Mouse (Mus musculus) adrenal gland, postnatal 14 days (tissue): ENCODE measurements at regions not wholly inside any gene's neighbourhood (a gene's known extent, or its start where the extent isn't known, plus 50 kb on each side); places are given as distances from the start of the nearest gene placed in this dataset.
A peak's percentile ranks its signal among the peaks of the same experiment; 100 is the strongest.

ENCODE experiments used
- DNase-seq: peaks from one replicate; pipeline ENCODE4 v3.0.0; 2021; ENCODE audit warnings: mixed read lengths

DNA sequence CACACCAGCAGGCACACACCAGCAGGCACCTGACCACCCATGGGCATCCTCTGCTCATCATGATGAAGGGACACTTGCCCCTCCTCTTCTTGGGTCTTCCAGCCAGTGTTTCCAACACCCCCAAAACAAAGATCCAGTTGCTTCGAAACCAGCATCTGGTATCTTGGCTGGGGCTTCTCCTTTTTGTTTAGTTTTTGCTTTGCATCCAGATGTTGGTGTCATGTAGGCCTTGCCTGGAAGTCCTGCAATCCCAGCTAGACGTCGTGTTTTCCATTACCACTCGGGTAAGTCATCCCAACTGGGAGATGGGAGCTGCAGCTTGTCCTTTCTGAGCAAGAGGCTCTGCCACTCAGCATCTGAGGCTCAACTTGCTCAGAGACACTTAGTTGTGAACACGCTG is 70.6 kb upstream of the Tspan2 start:
- DNase-seq: no peak

DNA sequence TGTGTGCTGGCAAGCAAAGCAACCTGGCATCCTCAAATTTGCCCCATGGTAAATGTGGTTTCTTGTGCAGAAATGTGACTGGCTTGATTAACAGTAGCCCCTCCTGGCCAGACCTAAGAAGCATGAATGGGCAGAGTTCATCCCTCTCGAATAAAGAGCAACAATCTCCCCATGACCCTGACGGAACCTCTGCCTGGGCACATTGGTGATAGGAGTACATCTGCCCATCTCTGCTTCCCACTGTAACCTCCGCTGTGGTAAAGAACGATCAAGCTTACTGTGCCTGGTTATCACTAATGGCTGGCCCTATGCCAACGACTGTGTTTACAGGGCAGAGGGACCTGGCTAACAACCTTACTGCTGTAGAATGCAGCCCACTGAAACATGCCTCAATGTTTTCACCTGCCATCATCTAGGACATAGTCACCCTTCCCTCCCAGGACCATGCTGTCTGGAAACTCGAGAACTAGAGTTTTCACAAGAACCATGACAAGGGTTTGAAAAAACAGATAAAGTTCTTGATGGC is 69.6 kb upstream of the Tspan2 start:
- DNase-seq: no peak

DNA sequence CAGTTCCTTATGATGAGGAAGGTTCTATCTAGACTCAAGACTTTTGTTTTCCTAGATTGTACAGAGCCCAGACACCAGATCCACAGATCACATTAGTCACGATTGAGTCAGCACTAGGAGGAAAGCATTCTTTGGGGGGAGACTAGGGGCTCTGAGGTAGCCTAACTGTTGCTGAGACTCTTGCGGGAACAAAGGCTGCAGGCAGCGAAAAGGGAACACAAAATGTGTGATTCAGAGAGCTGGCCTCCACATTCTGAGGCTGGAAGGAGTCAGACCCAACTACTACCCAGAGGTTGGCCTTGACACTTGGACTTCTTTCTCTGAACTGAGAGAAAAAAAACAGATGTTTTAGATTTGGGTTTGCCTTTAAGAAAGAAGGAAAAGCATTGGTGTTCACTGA is 66.5 kb upstream of the Tspan2 start:
- DNase-seq: no peak

DNA sequence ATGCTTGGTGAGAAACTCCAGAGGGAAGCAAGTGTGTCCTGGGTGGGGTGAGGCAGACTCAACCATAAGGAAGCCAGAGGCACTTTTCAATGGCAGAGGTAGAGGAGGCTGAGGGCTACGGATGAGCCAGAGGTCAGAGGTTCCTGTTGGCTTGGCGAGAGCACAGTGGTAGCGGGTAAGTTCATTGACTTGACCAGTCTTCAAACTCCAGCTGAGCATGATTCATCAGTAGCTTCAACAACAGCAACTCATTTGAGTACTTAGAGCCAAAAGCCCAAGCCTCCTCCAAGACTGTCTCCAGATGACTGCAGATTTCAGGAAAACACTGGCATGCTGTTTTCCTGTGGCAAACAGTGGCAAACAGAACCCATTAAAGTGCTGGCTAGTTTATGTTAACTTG is 65.8 kb upstream of the Tspan2 start:
- no peak for DNase-seq

DNA sequence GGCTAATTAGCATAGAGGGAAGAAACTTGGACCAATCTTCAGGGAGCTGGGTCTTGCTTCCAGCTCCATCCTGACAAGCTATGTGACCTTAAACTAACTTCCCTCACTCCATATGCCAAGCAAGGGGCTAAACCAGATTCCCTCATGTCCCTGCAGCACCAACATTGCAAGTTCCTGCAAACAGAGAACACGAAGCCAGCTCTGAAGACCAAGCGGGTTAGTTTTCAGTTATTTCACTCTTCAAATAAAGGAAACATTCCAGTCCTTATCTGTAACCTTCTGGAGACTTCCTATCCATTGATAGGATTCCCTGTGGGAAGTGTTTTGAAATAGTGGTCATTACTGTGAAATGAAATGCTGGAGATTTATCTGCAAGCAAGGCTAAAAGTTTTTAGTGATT is 64.4 kb upstream of the Tspan2 start:
- no peak for DNase-seq

DNA sequence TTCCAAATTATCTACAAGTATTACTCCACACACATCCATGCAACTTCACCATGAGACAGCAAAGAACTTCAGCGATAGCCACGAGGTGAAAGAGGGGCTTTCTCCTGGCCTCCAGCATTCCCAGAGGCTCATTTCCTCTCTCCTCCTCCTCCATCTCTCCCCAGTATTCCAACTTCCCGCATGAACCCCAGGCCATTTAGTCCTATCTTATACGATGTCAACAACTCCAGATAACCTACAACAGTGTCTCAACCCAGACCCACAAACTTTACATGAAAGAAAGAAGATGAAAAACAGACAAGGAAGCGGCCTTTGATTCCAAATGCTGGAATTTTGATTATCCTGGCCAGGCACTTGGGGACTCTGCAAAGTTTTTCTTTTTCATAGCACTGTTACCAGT is 63.8 kb upstream of the Tspan2 start:
- no peak for DNase-seq

DNA sequence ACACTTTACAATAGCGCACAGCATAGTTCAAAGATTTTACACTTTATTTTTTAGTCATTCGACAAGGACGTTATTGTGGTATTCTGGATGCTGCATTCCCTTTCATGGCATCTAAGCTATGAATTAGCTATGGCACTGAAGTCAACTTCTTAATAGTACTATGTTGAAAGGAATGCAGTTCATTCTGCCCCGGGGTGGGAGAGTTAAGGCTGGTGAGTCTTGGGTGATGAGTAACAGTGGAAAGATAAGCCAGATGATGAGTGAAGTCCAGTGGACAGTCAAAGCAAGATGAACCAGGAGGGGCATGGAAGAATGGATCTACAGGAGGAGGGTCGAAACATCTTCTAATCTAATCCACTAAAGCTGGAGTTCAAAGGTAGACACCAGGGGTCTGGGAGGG is 63.4 kb upstream of the Tspan2 start:
- no peak for DNase-seq

DNA sequence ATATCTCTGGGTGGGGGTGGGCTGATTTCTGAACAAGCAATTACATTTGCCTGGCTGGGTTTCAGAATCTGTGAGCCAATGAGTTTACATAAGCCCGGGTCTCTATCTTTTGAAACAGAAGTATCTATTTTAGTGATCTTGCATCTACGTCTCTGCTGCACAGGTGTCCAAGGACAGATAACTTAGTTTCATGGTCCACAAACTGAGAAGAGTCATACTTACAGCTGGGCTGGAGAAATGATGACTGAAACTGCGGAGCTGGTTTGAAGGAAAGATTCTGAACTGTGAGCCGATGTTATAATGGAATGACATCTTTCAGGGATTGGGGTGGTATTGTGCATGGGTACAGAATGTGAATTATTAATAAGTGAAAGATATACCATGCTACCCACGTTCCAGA is 60.8 kb upstream of the Tspan2 start:
- DNase-seq: no peak

DNA sequence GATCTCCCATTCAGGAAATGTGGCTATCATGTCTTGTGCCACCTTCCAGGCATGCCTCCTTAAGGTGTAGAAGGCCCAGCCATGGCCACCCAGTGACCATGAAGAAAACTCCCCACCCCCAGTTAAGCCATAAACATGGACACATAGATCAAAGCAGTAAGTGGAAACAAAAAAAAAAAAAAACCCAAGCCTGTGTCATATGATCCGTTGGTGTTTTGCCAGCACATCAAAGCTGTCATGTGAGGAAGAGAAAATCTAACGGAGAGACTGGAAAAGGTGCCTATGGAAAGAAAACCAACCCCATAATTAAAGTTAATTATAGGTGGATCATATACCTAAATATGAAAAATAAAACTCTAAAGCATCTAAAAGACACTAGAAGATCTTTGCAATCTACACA is 60.3 kb upstream of the Tspan2 start:
- DNase-seq: no peak

DNA sequence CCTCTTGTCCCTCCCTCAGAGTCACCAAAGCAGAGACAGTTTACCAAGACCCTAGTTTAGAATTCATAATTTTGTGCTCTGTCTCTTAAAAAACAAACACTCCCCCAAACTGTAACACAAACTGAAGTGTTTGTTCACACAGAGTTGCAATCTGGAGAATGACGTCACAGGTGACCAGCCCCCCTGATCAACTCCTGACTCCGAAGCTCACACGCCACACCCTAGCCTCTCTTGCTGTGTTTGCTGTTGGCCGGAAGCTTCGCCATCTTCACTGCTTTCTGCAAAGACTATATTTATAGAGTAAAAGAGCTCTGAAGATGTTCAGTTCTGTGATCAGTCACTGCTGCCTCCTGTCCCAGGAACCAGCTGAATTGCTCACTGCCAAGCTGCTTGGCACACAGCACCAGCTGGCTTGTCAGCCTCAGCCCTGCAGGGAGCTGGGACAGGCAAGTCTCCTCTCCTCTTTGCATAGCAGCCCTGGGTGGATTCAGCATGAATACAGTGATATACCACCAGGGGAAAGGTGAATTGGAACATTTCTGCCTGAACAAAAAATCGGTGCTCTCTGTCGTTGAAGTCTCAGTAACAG is 57.3 kb upstream of the Tspan2 start:
- peak; percentile 15 for DNase-seq

DNA sequence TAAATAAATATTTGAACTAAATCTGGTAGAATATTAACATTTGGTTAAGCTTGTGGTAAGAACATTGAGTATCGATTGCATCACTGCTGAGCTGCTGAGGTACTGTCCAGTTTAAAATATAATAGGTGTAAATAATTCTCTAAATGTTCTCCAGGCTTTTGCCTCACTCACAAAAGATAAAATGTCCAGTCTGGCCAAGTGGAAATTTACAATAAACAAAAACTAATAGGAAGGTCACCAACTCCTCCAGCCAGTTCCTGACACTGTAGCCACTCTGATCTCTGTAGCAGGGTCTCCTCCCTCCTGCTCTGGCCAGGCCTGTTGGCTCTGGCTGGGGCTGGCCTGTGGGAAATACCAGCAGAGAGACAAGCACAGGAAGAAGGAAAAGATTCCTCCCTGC is 55.8 kb upstream of the Tspan2 start:
- DNase-seq: no peak

DNA sequence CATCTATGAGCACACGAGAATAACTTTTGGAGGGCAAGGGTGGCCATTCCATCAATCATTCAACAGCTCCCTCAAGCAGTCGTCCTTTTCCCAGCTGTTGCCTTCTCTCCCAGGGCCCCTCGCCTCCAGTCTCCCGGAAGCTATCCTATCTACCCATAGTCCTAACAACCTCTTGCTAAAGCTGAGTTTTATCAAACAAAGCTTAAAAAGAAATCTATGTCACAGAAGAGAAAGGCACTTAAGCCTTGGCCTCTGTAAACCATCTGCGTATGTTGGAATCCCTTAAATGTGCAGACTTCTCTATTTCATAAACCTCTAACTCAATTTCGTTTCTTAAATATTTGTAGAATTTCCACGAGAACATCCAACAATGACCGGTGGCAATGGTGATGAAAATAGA is 51.9 kb upstream of the Tspan2 start:
- DNase-seq: no peak

DNA sequence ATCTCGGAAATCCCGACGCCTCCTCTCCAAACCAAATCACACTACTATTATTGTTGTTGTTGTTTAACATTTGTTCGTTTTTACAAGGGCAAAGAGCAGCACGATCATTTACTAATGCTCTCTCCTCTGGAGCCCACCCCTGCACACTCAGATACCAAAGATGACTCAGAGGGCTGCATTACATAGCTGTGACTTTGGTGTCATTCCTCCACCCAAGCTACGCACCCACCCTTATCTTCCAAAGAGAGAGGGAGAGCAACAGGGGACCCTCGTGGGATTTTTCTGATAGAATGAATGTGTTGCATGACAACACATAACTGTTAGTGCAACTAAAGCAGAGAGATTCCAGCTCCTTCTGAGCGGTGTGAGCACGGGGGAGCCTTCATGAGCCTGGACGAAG is 50.8 kb upstream of the Tspan2 start:
- DNase-seq: no peak
